Mouse (Mus musculus) A20 (cell line): ENCODE measurements around the gene Tmem56.

Experiments used
- DNase-seq: peaks from one replicate; pipeline ENCODE4 v3.0.0-alpha.2; 2011; ENCODE audit warnings: low read depth, low spot score

Tmem56 gene

GRCm38 (mm10) chr3:121282998-121283397 lies at the start of gene Tmem56:
Gene Tmem56, minus strand, starts transcription at chr3:121283098.
- DNase-seq = no peak

GRCm38 (mm10) chr3:121330244-121330646 lies 47.3 kb upstream of the Tmem56 start:
- DNase-seq = no peak

GRCm38 (mm10) chr3:121329647-121330046 lies 46.7 kb upstream of the Tmem56 start:
- DNase-seq = peak; percentile 82

- DNase-seq = no peak
Measured at GRCm38 (mm10) chr3:121327406-121327805, 44.5 kb upstream of the Tmem56 start.

GRCm38 (mm10) chr3:121323371-121323770 lies 40.5 kb upstream of the Tmem56 start:
- no peak for DNase-seq

- DNase-seq = no peak
Measured at GRCm38 (mm10) chr3:121320896-121321295, 38.0 kb upstream of the Tmem56 start.

- no peak for DNase-seq
Measured at GRCm38 (mm10) chr3:121319906-121320305, 37.0 kb upstream of the Tmem56 start.

GRCm38 (mm10) chr3:121315498-121315897 lies 32.6 kb upstream of the Tmem56 start:
- DNase-seq = no peak

- DNase-seq = no peak
Measured at GRCm38 (mm10) chr3:121314149-121314548, 31.3 kb upstream of the Tmem56 start.

GRCm38 (mm10) chr3:121312979-121313378 lies 30.1 kb upstream of the Tmem56 start:
- DNase-seq = peak; percentile 30

GRCm38 (mm10) chr3:121312426-121312825 lies 29.5 kb upstream of the Tmem56 start:
- no peak for DNase-seq

- peak; percentile 19 for DNase-seq
Measured at GRCm38 (mm10) chr3:121309896-121310714, 27.2 kb upstream of the Tmem56 start.

GRCm38 (mm10) chr3:121309429-121309828 lies 26.5 kb upstream of the Tmem56 start:
- DNase-seq = no peak

- no peak for DNase-seq
Measured at GRCm38 (mm10) chr3:121308935-121309334, 26.0 kb upstream of the Tmem56 start.

- peak; percentile 70 for DNase-seq
Measured at GRCm38 (mm10) chr3:121307532-121308234, 24.8 kb upstream of the Tmem56 start.

- peak; percentile 32 for DNase-seq
Measured at GRCm38 (mm10) chr3:121306641-121307040, 23.7 kb upstream of the Tmem56 start.

- peak; percentile 29 for DNase-seq
Measured at GRCm38 (mm10) chr3:121294200-121294599, 11.3 kb upstream of the Tmem56 start.

GRCm38 (mm10) chr3:121291560-121292258 lies 8.8 kb upstream of the Tmem56 start, which contains the start of gene Alg14:
Gene Alg14, plus strand, starts transcription at chr3:121291773.
- DNase-seq = peak; percentile 98

- no peak for DNase-seq
Measured at GRCm38 (mm10) chr3:121291225-121291559, 8.3 kb upstream of the Tmem56 start.

- DNase-seq = no peak
Measured at GRCm38 (mm10) chr3:121290681-121291080, 7.8 kb upstream of the Tmem56 start.

GRCm38 (mm10) chr3:121287151-121287550 lies 4.3 kb upstream of the Tmem56 start:
- peak; percentile 23 for DNase-seq

GRCm38 (mm10) chr3:121285219-121285618 lies 2.3 kb upstream of the Tmem56 start:
- no peak for DNase-seq
